Mouse (Mus musculus): ENCODE results near the gene Timm9. TPM values are rescaled to one million over a fixed set of nuclear protein-coding genes. Genes with fewer than 3 reads are reported as not detected.
A peak's percentile ranks its signal among the peaks of the same experiment; 100 is the strongest.

The Timm9 gene
- polyA plus RNA-seq, 1 experiment from 2014 or later, result 81.0 TPM

DNA sequence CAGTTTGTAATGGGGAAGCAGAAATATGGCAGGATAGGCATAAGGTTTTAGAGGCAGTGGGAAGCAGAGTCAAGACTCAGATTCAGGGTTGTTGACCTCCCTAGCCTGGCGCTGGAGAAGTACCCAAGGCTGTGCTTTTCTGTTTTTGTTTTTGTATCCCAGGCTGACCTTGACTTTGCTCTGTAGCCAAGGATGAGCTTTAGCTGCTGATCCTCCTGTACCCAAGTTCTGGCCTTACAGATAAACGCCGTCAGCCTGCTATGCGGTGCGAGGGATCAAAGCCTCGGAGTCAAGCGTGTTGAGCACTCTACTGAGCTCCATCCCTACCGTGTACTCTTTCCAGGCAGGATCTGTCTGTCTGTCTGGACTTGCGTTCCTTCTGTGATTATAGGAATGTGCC is 12.3 kb upstream of the Timm9 start:
- Histone ChIP-seq H3K4me3 (ENCODE audit: low read depth, low read length) (no peak overlapping the region), H3K4me2 (ENCODE audit: low read depth, low read length) (no peak overlapping the region), H3K27ac (replicated peaks; ENCODE audit: low read depth, low read length) (no peak overlapping the region), H3K4me1 (ENCODE audit: control insufficient read depth, insufficient read depth, low read length) (no peaks in the 10 kb centered on the region), H3K9me3 (ENCODE audit: control insufficient read depth, low read length) (no peaks in the 10 kb centered on the region), H3K27me3 (replicated peaks; ENCODE audit: control insufficient read depth, insufficient read depth, low read length) (no peaks in the 10 kb centered on the region), H3K36me3 (ENCODE audit: control insufficient read depth, insufficient read depth, low read length) (peaks cover 81% of the 10 kb centered on the region), H3K9ac (ENCODE audit: low read depth, low read length) (no peak overlapping the region)
- ATAC-seq (ENCODE audit: low read depth), result no peak
- WGBS, result 95% methylated on average over 9 of the region's 9 CpGs
- DNase-seq (ENCODE audit: low spot score), result no peak

DNA sequence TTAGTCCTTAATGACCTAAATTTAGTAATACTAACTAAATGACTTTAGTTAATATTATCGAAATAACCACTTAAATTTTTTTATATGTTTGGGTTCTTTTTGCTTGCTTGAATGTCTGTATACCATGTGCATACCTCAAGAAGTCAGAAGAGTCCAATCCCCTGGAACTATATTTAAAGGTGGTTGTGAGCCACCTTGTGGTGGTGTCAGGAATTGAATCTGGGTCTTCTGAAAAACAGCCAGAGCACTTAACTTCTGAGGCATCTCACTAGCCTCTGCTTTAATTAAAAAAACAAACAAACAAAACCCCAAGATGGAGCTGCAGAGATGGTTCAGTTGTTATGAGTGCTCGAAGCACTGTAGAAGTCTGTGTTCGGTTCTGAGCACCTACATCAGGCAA is 11.2 kb upstream of the Timm9 start:
- Histone ChIP-seq H3K9me3 (ENCODE audit: control insufficient read depth, low read length) (no peaks in the 10 kb centered on the region), H3K4me2 (ENCODE audit: low read depth, low read length) (no peak overlapping the region), H3K27ac (replicated peaks; ENCODE audit: low read depth, low read length) (no peak overlapping the region), H3K4me1 (ENCODE audit: control insufficient read depth, insufficient read depth, low read length) (no peaks in the 10 kb centered on the region), H3K27me3 (replicated peaks; ENCODE audit: control insufficient read depth, insufficient read depth, low read length) (no peaks in the 10 kb centered on the region), H3K36me3 (ENCODE audit: control insufficient read depth, insufficient read depth, low read length) (peaks cover 82% of the 10 kb centered on the region), H3K4me3 (ENCODE audit: low read depth, low read length) (no peak overlapping the region), H3K9ac (ENCODE audit: low read depth, low read length) (no peak overlapping the region)
- 87% methylated on average over 3 of the region's 3 CpGs for WGBS
- peak; percentile 27 for DNase-seq (ENCODE audit: low spot score)
- no peak for ATAC-seq (ENCODE audit: low read depth)

DNA sequence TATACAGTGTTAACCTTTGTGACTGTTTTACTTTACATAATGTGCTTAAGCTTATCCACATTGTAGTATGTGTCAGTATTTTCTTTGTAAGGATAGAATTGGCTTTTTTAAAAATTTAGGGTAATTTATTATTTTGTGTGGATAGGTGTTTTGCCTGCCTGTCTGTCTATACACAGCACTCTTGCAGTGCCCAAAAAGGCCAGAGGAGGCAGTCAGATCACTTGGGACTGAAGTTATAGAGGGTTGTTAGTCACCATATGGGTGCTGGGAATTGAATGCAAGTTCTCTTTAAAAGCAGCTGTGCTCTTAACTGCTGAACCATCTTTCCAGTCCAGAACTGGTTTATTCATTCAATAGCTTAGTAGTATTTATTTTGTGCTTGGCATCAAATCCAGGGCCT is 4.7 kb upstream of the Timm9 start:
- Histone ChIP-seq H3K36me3 (ENCODE audit: control insufficient read depth, insufficient read depth, low read length) (peaks cover 65% of the 10 kb centered on the region), H3K4me2 (ENCODE audit: low read depth, low read length) (no peak overlapping the region), H3K27me3 (replicated peaks; ENCODE audit: control insufficient read depth, insufficient read depth, low read length) (no peaks in the 10 kb centered on the region), H3K4me1 (ENCODE audit: control insufficient read depth, insufficient read depth, low read length) (peaks cover 9% of the 10 kb centered on the region; the same call in 1 of the 2 replicates), H3K9ac (ENCODE audit: low read depth, low read length) (no peak overlapping the region), H3K9me3 (ENCODE audit: control insufficient read depth, low read length) (no peaks in the 10 kb centered on the region), H3K27ac (replicated peaks; ENCODE audit: low read depth, low read length) (no peak overlapping the region), H3K4me3 (ENCODE audit: low read depth, low read length) (no peak overlapping the region)
- no peak for ATAC-seq (ENCODE audit: low read depth)
- no peak for DNase-seq (ENCODE audit: low spot score)

DNA sequence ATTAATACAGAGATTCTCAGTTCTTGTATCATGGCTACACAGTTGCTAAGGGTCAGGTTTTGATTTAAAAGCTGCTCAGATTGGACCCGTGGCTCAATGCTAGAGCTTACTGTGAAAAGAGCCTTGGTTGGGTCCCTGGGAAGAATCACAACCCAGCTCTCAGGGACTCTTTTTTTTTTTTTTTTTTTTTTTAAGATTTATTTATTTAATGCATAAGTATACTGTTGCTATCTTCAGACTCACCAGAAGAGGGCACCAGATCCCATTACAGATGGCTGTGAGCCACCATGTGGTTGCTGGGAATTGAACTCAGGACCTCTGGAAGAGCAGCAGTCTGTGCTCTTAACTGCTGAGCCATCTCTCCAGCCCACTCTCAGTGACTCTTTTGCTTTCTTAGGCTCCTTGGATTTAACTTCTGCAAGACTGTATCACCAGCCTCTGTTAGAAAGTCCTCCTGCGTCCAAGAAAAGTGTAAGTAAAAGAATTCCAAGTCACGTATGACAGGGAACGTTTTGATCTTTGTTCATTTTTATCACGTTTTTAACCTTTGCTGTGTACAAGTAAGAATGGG is 2.9 kb upstream of the Timm9 start:
- DNase-seq (ENCODE audit: low spot score) (no peak), ATAC-seq (ENCODE audit: low read depth) (no peak)
- Histone ChIP-seq H3K4me3 (ENCODE audit: low read depth, low read length) (no peak overlapping the region), H3K4me1 (ENCODE audit: control insufficient read depth, insufficient read depth, low read length) (peaks cover 12% of the 10 kb centered on the region), H3K4me2 (ENCODE audit: low read depth, low read length) (peak overlapping the region; percentile 89), H3K27me3 (replicated peaks; ENCODE audit: control insufficient read depth, insufficient read depth, low read length) (no peaks in the 10 kb centered on the region), H3K9me3 (ENCODE audit: control insufficient read depth, low read length) (no peaks in the 10 kb centered on the region), H3K27ac (replicated peaks; ENCODE audit: low read depth, low read length) (no peak overlapping the region), H3K9ac (ENCODE audit: low read depth, low read length) (no peak overlapping the region), H3K36me3 (ENCODE audit: control insufficient read depth, insufficient read depth, low read length) (peaks cover 47% of the 10 kb centered on the region)
- WGBS, result 80% methylated on average over 5 of the region's 5 CpGs

DNA sequence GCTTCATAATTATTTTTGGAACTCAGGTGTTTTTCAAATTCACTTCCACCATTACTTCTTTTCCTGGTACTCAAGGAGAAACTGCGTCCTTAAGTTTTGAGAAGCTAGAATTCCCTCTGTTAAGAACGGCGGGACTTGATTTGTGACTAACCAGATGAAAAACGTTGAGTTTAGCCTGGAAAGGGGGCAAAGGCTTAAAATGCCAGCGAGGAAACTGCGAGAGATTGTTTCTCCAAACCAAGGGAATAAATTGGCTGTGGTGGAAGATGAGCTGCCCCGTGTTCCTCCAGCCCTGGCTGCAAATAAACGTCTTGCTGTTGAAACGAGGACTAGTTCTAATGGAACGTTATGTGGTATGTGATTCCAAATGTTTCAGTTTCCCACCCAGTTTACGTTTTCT is 1.2 kb upstream of the Timm9 start:
- ATAC-seq (ENCODE audit: low read depth) (no peak), DNase-seq (ENCODE audit: low spot score) (no peak)
- peak overlapping the region; percentile 89 for H3K9ac ChIP-seq (ENCODE audit: low read depth, low read length)
- H3K36me3 ChIP-seq (ENCODE audit: control insufficient read depth, insufficient read depth, low read length), result peaks cover 40% of the 10 kb centered on the region
- H3K9me3 ChIP-seq (ENCODE audit: control insufficient read depth, low read length), result no peaks in the 10 kb centered on the region
- WGBS, result 4% methylated on average over 11 of the region's 11 CpGs
- H3K27me3 ChIP-seq (replicated peaks; ENCODE audit: control insufficient read depth, insufficient read depth, low read length), result no peaks in the 10 kb centered on the region
- H3K4me3 ChIP-seq (ENCODE audit: low read depth, low read length), result peak overlapping the region; percentile 80
- peaks cover 12% of the 10 kb centered on the region for H3K4me1 ChIP-seq (ENCODE audit: control insufficient read depth, insufficient read depth, low read length)
- H3K4me2 ChIP-seq (ENCODE audit: low read depth, low read length), result peak overlapping the region; percentile 89
- no peak overlapping the region for H3K27ac ChIP-seq (replicated peaks; ENCODE audit: low read depth, low read length)

DNA sequence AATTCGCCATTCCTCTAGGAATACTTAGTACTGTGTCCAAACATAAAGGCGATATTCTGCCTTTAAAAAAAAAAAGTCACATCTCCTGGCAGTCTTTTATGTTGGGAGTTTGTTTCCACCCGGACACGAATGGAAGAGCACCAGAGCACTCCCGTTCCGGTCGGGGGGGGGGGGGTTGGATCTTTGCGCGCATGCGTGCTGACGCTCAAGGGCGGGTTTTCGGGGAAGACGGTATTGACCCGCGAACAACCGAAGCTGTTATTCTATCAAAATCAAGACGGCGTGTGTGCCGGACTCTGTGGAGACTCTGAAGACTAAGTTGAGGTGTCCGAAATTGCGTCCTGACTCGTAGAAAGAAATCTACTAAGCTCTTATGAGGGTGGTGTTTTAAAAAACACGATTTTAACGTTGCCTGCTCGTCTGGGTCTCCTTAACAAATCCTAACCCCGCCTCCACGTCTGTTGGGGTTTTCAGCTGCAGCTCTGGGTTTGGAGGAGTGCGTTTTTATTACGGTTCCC is 549 bp upstream of the Timm9 start:
- peaks cover 12% of the 10 kb centered on the region for H3K4me1 ChIP-seq (ENCODE audit: control insufficient read depth, insufficient read depth, low read length)
- H3K4me3 ChIP-seq (ENCODE audit: low read depth, low read length), result peak overlapping the region; percentile 80
- ATAC-seq (ENCODE audit: low read depth), result peak; percentile 84
- H3K36me3 ChIP-seq (ENCODE audit: control insufficient read depth, insufficient read depth, low read length), result peaks cover 40% of the 10 kb centered on the region
- peak overlapping the region; percentile 72 for H3K27ac ChIP-seq (replicated peaks; ENCODE audit: low read depth, low read length)
- WGBS, result under 1% methylated on average over 30 of the region's 30 CpGs
- H3K9ac ChIP-seq (ENCODE audit: low read depth, low read length), result peak overlapping the region; percentile 89
- H3K9me3 ChIP-seq (ENCODE audit: control insufficient read depth, low read length), result no peaks in the 10 kb centered on the region
- peak; percentile 93 for DNase-seq (ENCODE audit: low spot score)
- H3K27me3 ChIP-seq (replicated peaks; ENCODE audit: control insufficient read depth, insufficient read depth, low read length), result no peaks in the 10 kb centered on the region
- peak overlapping the region; percentile 89 for H3K4me2 ChIP-seq (ENCODE audit: low read depth, low read length)

DNA sequence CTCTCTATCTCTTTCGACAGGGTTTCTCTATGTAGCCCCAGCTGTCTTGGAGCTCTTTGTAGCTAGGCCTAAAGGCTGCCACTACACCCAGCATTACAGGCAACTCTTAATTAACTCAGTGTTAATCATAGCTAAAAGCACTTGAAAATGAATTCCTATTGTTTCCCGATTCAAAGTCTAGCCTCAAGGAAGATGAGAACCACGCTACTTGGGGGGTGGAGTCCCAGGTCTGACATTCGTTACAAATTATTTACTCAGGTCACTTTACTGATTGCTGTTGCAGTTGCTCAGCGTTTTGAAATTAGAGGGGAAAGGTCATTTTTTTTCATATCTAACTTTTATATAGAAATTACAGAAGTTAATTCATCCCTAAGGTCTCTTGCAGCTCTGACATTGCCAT is 903 bp downstream of the Timm9 start:
- Histone ChIP-seq H3K27me3 (replicated peaks; ENCODE audit: control insufficient read depth, insufficient read depth, low read length) (no peaks in the 10 kb centered on the region), H3K4me3 (ENCODE audit: low read depth, low read length) (peak overlapping the region; percentile 80), H3K4me2 (ENCODE audit: low read depth, low read length) (peak overlapping the region; percentile 89), H3K36me3 (ENCODE audit: control insufficient read depth, insufficient read depth, low read length) (peaks cover 35% of the 10 kb centered on the region), H3K9ac (ENCODE audit: low read depth, low read length) (peak overlapping the region; percentile 89), H3K9me3 (ENCODE audit: control insufficient read depth, low read length) (no peaks in the 10 kb centered on the region), H3K4me1 (ENCODE audit: control insufficient read depth, insufficient read depth, low read length) (peaks cover 12% of the 10 kb centered on the region), H3K27ac (replicated peaks; ENCODE audit: low read depth, low read length) (no peak overlapping the region)
- no peak for DNase-seq (ENCODE audit: low spot score)
- WGBS, result 24% methylated on average over 5 of the region's 5 CpGs
- no peak for ATAC-seq (ENCODE audit: low read depth)

DNA sequence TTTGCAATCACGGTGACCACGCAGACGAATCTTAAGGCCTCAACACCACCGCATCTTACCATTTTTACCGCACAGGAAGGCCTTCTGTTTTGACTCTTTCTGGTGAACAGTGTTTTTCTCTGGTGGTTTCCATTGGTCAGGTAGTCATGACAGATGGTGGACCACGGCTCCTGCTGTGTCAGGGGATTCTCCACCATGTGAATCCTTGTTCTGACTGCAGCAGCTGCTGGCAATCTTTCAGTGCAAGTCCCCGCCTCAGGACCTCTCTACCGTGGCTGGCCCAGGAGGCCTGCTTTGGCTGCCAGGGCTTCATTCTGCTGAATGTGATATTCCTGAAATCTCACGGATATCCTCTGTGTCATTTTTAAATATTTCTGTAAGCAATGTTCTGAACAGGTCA is 13.2 kb downstream of the Timm9 start:
- no peak for DNase-seq (ENCODE audit: low spot score)
- H3K4me2 ChIP-seq (ENCODE audit: low read depth, low read length), result no peak overlapping the region
- H3K36me3 ChIP-seq (ENCODE audit: control insufficient read depth, insufficient read depth, low read length), result peaks cover 36% of the 10 kb centered on the region
- H3K27ac ChIP-seq (replicated peaks; ENCODE audit: low read depth, low read length), result no peak overlapping the region
- no peaks in the 10 kb centered on the region for H3K4me1 ChIP-seq (ENCODE audit: control insufficient read depth, insufficient read depth, low read length)
- H3K9ac ChIP-seq (ENCODE audit: low read depth, low read length), result no peak overlapping the region
- WGBS, result 85% methylated on average over 9 of the region's 9 CpGs
- H3K4me3 ChIP-seq (ENCODE audit: low read depth, low read length), result no peak overlapping the region
- no peaks in the 10 kb centered on the region for H3K9me3 ChIP-seq (ENCODE audit: control insufficient read depth, low read length)
- H3K27me3 ChIP-seq (replicated peaks; ENCODE audit: control insufficient read depth, insufficient read depth, low read length), result no peaks in the 10 kb centered on the region
- no peak for ATAC-seq (ENCODE audit: low read depth)

DNA sequence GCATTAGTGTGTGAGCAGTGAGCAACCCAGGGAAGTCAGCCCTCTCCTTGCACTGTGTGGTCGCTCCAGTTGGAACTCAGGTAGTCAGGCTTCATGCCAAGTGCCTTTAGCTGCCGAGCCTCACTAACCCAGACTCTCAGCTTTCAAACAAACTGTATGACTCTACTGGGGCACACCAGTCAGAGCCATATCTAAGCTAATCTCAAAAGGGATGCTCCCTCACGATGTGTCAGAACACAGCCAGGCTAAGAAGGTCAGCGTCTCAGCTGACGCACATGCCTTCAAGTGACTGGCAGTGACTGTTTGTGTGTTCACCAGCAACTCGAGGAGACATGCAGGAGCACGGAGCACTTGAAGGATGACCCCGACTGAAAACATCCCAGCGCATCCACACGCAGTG is 13.8 kb downstream of the Timm9 start:
- 90% methylated on average over 10 of the region's 10 CpGs for WGBS
- Histone ChIP-seq H3K36me3 (ENCODE audit: control insufficient read depth, insufficient read depth, low read length) (peaks cover 36% of the 10 kb centered on the region), H3K27ac (replicated peaks; ENCODE audit: low read depth, low read length) (no peak overlapping the region), H3K9ac (ENCODE audit: low read depth, low read length) (no peak overlapping the region), H3K4me3 (ENCODE audit: low read depth, low read length) (no peak overlapping the region), H3K4me2 (ENCODE audit: low read depth, low read length) (no peak overlapping the region), H3K9me3 (ENCODE audit: control insufficient read depth, low read length) (no peaks in the 10 kb centered on the region), H3K4me1 (ENCODE audit: control insufficient read depth, insufficient read depth, low read length) (no peaks in the 10 kb centered on the region), H3K27me3 (replicated peaks; ENCODE audit: control insufficient read depth, insufficient read depth, low read length) (no peaks in the 10 kb centered on the region)
- ATAC-seq (ENCODE audit: low read depth) (no peak), DNase-seq (ENCODE audit: low spot score) (no peak)
